Mouse (Mus musculus): Measurements from ENCODE around the gene Runx1.

DNA sequence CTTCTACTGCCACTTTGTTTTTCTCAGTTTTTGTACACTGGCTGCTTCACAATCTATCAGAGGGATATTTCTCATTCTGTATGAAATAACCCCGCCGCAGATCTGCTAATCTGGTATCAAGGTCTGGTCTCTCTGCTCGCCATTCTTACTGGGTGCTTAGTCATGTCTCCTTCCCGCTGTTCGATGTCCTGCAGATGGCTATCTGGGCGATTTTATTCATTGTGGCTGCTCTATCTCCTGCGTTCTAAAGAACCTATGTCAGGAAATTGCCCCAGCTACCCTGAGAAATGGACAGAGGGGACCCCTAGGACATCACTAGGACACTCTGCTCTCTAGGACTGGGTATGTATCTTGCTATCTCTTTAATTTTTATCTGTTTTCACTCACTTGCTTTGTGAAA is 135.2 kb downstream of the Runx1 start:
- TF ChIP-seq POLR2A (IDR thresholded peaks at IDR 0.05; ENCODE audit: low read depth, low read length) (no peak), CTCF (conservative IDR thresholded peaks at IDR 0.05; ENCODE audit: insufficient read depth, insufficient read length, low read depth, low read length) (no peak)

Measured in kidney, adult 2 months (tissue).